Mouse (Mus musculus): ENCODE data around the gene Irx4.

Irx4 gene

DNA sequence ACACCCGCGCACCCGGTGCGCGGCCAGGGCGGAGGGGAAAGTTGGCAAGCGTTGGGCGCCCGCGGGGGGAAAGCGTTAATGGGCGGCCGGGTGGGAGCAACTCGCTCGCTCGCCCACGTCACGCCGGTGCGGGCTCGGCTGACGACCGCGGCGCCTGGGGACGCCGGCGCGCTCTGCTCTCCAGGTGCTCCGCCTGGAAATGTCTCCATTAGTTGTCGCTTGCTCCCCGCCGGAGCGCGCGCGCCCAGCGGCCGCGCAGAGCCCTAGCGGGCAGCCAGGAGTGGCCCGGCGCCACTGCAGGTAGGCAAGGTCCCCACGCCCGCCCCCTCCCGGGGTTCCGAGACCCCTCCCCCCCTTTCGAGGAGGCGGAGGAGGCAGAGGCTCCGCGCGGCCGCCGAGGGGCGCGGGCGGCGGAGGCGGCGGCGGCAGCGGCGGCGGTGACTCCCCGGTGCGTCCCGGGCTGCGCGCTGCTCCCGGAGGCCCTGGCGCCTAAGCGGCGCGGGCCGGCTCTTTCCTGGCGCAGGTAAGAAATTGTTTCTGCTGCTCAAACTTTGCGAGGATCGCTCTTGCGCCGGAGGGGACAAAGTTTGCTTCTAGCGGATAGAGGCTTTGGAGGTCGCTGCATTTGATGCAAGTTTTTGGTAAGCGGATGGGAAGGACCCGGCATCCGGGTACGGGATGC, at the start of gene Irx4:
Irx4 (plus strand) TSS at position 126 of the 682 bp plus-strand sequence.
- no peak for DNase-seq (ENCODE audit: low spot score)

GRCm38 (mm10) chr13:73214301-73214700, 46.0 kb upstream of the Irx4 start:
- no peak for DNase-seq (ENCODE audit: low spot score)

GRCm38 (mm10) chr13:73236461-73236860, 23.8 kb upstream of the Irx4 start:
- DNase-seq (ENCODE audit: low spot score) = no peak

DNA sequence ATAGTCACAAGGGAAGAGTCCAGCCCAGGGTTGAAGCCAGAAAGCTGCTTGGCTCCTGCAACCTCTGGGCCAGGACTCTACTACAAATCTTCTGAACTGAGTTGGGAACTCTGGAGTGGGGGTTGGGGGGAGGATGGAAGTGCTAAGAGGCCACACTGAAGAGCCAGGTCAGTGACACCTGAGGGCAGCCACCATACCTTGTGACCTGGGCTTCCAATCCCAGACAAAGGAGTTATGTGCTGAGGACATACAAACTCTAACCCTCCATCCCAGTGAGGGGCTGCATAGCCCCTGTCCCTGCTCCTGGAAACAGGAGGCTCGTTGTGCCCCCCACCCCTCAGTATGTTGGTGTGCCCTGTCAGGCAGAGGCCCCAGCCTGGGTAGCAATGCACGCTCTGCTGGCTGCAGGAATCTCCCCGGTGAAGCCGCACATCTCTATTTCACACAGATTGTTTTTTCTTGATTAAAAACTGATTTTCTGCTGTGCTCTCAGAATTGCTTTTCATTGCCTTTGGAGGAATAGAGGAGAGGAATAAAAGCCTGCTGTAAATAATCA, 21.0 kb upstream of the Irx4 start:
- DNase-seq (ENCODE audit: low spot score) = no peak

- DNase-seq (ENCODE audit: low spot score) = no peak
These were observed 17.7 kb upstream of the Irx4 start for GRCm38 (mm10) chr13:73242556-73242955.

DNA sequence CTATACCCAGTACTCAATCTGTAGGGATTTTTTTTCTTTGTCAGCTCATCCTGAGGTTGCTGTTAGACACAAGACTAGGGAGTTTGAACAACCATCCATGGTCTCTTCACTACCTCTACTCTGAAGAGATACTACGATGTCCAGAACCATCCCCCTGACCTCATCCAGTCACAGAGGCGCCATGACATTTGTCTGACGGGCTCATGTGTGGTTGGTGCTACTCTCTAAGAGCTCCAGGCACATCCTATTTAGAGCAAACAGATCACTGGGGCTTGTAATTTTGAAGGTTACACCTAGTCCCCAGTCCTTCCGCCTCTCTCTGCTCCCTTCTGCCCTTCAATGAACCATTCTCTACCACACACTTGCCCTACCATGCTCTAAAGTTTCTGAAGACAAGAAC, 13.3 kb upstream of the Irx4 start:
- no peak for DNase-seq (ENCODE audit: low spot score)

DNA sequence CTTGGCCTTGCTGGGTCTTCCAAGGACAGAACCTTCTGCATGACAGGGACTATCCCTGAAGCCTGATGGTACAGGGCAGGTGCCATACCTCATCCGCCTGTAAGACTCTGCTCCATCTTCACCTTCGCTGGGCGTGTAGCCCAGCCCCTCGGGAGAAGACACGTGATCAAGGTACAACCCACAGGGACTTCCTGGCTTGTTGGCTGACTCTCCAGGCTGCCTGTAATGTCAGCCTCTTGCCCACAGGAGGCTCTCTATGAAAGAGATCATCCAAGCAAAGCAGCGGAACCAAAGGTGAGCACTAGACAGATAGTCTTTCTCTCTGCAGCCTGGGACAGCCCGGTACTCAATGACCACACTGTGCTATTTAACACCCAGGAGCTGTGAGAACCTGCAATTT, 9.1 kb upstream of the Irx4 start:
- DNase-seq (ENCODE audit: low spot score) = no peak

DNA sequence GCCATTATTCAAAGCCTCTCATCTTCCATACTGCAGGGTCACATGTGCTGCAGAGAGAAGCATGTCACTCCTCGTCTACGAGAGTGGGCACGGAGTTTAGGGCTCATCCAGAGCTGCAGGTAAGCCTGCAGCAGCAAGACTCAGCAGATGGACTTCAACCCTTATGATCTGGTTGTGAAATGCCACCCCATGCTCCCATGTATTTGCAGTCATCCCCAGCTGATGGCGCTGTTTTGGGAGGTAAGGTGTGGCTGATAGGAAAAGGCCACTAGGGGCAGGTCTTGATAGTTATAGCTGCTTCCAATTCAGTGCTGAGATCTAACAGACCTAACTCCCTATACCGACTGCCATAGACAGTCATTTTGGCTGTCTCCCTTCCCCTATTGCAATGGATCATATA, 8.3 kb upstream of the Irx4 start:
- DNase-seq (ENCODE audit: low spot score) = no peak

GRCm38 (mm10) chr13:73258415-73258814, 1.9 kb upstream of the Irx4 start:
- no peak for DNase-seq (ENCODE audit: low spot score)

GRCm38 (mm10) chr13:73259577-73260353, 514 bp upstream of the Irx4 start:
- no peak for DNase-seq (ENCODE audit: low spot score)

- no peak for DNase-seq (ENCODE audit: low spot score)
These were observed 904 bp downstream of the Irx4 start for GRCm38 (mm10) chr13:73261036-73261730.

DNA sequence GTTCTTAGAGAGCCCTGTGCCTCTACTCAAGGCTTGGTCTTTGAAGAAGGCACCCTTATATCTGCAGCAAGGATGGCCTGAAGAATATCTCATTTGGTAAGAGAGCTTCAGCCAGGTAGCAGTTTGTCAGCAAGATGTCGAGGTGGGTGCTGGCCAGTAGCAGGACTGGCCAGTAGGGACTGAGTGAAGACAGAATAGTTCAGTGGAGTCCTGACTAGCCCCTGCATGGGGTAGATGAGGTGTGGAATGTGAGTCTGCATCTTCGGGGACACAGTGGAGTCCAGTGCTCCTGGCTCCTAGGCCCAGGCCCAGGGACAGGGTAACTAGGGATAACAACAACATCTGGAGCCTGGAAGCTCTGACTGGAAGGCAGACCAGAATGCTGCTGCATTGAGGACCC, 1.6 kb downstream of the Irx4 start:
- DNase-seq (ENCODE audit: low spot score) = no peak

- DNase-seq (ENCODE audit: low spot score) = no peak
These were observed 2.3 kb downstream of the Irx4 start for GRCm38 (mm10) chr13:73262336-73263127.

- no peak for DNase-seq (ENCODE audit: low spot score)
These were observed 3.1 kb downstream of the Irx4 start for GRCm38 (mm10) chr13:73263128-73263971.

GRCm38 (mm10) chr13:73264166-73264735, 4.0 kb downstream of the Irx4 start:
- no peak for DNase-seq (ENCODE audit: low spot score)

DNA sequence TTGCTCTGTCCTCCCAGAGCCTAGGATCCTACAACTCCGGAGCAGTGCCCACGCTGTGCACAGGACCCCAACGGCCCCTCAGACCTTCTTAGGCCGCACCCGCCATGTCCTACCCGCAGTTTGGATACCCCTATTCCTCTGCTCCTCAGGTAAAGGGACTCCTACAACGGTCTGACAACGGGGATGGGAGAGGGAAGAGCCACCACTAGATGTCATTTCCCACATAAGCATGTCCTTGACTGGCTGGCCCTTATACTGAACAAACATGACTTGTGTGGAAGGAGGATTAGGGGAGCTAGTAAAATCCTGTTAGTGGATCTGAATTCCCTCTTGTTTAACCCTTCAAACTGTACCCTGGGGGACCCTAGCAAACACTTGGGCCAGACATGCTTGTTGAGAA, 4.6 kb downstream of the Irx4 start:
- no peak for DNase-seq (ENCODE audit: low spot score)

DNA sequence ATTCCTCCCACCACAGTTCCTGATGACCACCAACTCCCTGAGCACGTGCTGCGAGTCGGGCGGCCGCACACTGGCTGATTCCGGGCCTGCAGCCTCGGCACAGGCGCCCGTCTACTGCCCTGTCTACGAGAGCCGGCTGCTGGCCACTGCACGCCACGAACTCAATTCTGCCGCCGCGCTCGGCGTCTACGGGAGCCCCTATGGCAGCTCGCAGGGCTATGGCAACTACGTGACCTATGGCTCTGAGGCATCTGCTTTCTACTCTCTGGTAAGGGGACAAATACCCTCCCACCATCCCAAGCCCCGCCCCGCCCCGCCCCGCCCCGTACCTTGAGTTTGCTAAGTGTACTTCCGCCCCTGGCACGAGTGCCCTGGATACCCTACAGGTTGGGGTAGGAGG, 5.2 kb downstream of the Irx4 start:
- no peak for DNase-seq (ENCODE audit: low spot score)

DNA sequence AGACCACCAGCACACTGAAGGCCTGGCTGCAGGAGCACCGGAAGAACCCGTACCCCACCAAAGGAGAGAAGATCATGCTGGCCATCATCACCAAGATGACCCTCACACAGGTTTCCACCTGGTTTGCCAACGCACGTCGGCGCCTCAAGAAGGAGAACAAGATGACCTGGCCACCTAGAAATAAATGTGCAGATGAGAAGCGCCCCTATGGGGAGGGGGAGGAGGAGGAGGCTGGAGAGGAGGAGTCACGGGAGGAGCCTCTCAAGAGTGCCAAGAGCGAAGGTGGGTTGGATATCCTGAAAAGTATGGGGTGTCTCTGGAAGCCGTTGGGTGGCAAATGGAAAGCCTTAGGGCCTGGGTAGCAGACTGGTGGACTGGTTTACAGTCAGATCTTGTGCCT, 7.3 kb downstream of the Irx4 start:
- DNase-seq (ENCODE audit: low spot score) = no peak

- no peak for DNase-seq (ENCODE audit: low spot score)
These were observed 8.4 kb downstream of the Irx4 start for GRCm38 (mm10) chr13:73268702-73269101.

DNA sequence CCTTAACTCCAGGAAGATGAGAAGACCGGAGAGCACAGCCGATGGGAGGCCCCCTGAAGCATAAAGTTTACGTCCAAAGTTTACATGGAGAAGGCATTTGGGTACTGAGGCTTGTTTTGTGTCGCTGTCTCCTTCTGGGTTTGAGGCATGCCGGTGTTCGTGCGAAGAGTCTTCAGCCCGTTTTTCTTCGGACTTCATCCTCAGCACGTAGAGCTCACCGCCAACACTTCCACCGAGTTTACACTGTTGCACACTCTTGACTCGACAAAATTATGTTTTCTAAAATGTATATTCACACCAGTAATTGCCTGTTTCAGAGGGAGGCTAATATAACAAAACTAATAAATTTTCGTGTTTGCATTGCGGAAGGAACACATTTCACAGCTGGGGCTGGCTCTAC, 9.0 kb downstream of the Irx4 start:
- no peak for DNase-seq (ENCODE audit: low spot score)

DNA sequence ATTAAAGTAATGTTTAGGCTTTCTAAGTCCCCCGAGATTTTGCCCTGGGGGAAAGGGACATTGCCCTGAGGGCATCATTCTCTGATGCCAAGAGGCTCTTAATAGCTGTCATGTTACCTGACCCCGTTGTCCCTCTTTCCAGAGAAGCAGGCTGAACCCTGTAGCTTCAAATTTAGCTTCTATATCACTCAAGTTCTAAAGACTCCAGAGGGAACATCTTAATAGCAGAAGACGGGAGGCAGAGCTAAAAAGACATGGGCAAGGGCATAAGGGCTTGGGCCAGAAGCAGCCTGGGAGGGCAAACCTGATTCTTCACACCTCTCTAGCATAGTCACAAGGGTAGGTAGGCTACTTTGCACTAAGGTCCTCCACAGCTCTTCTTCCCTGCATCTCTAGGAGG, 9.6 kb downstream of the Irx4 start:
- DNase-seq (ENCODE audit: low spot score) = no peak

All from left cerebral cortex, adult 11 months (tissue).